Mouse (Mus musculus): ENCODE data around the gene Atxn7l1. TPM values are rescaled to one million over a fixed set of nuclear protein-coding genes. Genes with fewer than 3 reads are reported as not detected.

Atxn7l1 gene
- polyA plus RNA-seq, 1 experiment from 2014 or later: 17.0 TPM

DNA sequence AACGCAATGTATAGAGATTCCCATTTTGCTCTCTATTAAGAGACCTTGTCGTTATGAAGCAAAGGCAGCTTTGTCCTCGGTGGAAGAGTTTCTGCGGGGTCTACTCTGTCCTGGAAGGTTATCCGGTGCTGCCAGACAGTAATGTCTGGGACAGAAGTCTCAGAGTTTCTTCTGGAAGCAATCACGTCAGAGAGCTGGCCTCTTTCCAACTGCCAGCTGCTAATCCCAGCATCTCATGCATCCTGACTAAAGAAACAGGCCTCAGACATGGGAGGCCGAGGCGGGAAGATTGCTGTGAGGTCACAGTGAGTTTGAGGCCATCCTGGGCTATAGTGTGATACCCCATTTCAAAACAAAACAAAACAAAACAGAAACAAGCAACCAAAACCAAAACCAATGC, 3.0 kb upstream of the Atxn7l1 start:
- no peak for DNase-seq (ENCODE audit: low spot score, missing footprints)
- H3K27me3 ChIP-seq (ENCODE audit: control insufficient read depth, insufficient read depth, low read length): peaks cover 5% of the 10 kb centered on the region
- 82% methylated on average over 8 of the region's 8 CpGs for WGBS

DNA sequence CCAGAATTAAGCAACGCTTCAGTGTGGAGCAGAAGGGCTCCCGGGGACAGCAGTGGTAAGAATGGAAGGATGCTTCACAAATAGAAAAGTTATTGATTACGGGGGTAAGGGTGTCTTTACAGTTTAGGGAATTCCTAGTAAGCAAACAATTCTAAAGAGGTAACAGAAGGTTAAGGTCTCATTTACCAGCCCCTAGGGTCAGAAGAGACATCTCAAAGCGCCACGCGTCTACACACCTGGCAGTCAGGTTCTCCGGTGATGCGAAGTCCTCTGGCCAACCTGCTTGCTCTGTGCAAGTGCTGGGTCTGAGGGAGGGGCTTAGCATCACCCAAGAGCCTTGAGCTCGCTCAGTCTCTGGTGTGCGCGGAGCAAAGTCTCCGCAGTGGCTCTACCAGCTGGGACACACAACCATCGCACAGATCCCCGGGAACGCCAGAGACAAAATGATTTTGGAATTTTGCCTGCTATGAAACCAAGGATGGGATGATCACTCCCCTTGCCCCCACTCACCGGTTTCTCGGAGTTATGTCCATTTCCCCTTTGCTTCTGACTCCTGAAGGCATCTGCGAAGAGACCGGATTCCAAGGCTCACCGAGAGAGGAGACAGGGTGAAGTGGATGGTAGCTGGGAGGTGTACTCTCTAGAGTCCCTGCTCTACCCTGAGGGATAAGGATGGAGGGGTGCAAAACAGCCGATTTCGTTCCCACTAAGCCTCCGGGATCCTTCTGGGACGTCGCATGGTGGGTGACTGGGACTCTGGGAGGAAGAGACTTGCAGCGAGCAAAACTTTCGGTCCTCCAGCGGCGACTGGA, 665 bp upstream of the Atxn7l1 start:
- Histone ChIP-seq H3K27me3 (ENCODE audit: control insufficient read depth, insufficient read depth, low read length) (peaks cover 5% of the 10 kb centered on the region), H3K9ac (ENCODE audit: low read length) (peak overlapping the region; percentile 68), H3K27ac (ENCODE audit: low read depth, low read length) (no peak overlapping the region), H3K4me3 (ENCODE audit: low read depth, low read length) (peak overlapping the region; percentile 65), H3K9me3 (ENCODE audit: control insufficient read depth, low read length) (no peaks in the 10 kb centered on the region), H3K36me3 (ENCODE audit: control insufficient read depth, insufficient read depth, low read length) (no peaks in the 10 kb centered on the region), H3K4me2 (peak overlapping the region; percentile 94), H3K4me1 (ENCODE audit: control insufficient read depth, insufficient read depth, low read length) (peaks cover 4% of the 10 kb centered on the region; the same call in 1 of the 2 replicates)
- peak; percentile 79 for ATAC-seq (ENCODE audit: low FRiP score)
- WGBS: 6% methylated on average over 29 of the region's 29 CpGs
- DNase-seq (ENCODE audit: low spot score, missing footprints): no peak

More for the DNA sequence above, 3.0 kb upstream of the Atxn7l1 start:
- Histone ChIP-seq H3K9me3 (ENCODE audit: control insufficient read depth, low read length) (no peaks in the 10 kb centered on the region), H3K4me3 (ENCODE audit: low read depth, low read length) (no peak overlapping the region), H3K9ac (ENCODE audit: low read length) (no peak overlapping the region), H3K4me2 (no peak overlapping the region), H3K27ac (ENCODE audit: low read depth, low read length) (no peak overlapping the region), H3K36me3 (ENCODE audit: control insufficient read depth, insufficient read depth, low read length) (no peaks in the 10 kb centered on the region), H3K4me1 (ENCODE audit: control insufficient read depth, insufficient read depth, low read length) (peaks cover 4% of the 10 kb centered on the region; the same call in 1 of the 2 replicates)
- no peak for ATAC-seq (ENCODE audit: low FRiP score)

DNA sequence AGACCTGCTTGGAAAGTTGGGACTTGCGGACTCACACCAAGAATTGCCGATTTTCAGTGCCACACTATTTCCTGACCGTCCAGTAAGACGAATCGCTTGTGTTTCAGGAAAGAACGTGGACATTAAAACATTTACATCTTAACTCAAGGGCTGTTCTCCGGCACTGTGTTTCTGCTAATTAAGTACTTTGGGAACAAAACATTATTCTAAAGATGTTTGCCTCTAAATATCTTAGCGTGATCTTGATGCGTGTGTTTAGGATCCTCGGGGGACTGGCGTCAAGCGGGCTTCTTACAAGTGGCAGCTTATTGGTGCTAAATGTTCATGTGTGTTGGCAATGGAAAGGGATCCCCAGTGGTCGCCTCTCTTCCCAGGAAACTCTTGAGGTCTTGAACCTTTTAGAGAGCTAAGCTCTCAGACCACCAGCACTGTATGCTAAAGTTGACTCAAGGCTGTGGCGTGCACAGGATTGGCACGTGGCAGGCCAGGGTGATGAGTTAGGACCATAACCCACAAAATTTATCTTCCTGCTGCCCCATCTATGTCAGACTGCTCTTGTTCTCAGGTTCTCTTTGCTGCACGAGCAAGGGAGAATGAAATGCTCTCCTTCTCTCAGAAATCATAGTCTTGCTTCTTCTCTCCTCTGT, 2.2 kb downstream of the Atxn7l1 start:
- no peak for DNase-seq (ENCODE audit: low spot score, missing footprints)
- Histone ChIP-seq H3K36me3 (ENCODE audit: control insufficient read depth, insufficient read depth, low read length) (no peaks in the 10 kb centered on the region), H3K27ac (ENCODE audit: low read depth, low read length) (no peak overlapping the region), H3K4me1 (ENCODE audit: control insufficient read depth, insufficient read depth, low read length) (peaks cover 4% of the 10 kb centered on the region; the same call in 1 of the 2 replicates), H3K4me2 (no peak overlapping the region), H3K9me3 (ENCODE audit: control insufficient read depth, low read length) (no peaks in the 10 kb centered on the region), H3K9ac (ENCODE audit: low read length) (no peak overlapping the region), H3K4me3 (ENCODE audit: low read depth, low read length) (no peak overlapping the region), H3K27me3 (ENCODE audit: control insufficient read depth, insufficient read depth, low read length) (peaks cover 5% of the 10 kb centered on the region)
- no peak for ATAC-seq (ENCODE audit: low FRiP score)
- 95% methylated on average over 16 of the region's 16 CpGs for WGBS

DNA sequence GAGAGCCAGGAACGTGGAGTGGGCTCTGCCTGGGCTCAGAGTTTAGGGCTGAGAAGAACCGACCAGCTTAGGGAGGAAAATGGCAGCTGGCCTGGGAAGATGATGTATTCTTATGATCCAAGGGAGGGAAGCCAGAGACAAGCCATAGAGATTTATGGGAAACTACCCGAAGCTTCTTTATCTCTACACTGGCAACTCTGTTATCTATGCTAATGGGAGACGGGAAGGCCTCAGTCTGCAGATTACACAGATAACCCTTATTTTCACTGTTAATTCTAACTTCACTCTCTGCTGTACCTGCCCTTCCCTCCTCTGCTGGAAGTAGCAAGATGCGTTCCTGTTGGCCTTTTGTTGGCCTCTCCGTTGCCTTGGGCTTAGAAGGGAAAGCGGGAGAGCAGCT, 5.6 kb downstream of the Atxn7l1 start:
- no peak for ATAC-seq (ENCODE audit: low FRiP score)
- Histone ChIP-seq H3K4me1 (ENCODE audit: control insufficient read depth, insufficient read depth, low read length) (peaks cover 2% of the 10 kb centered on the region; the same call in 1 of the 2 replicates), H3K27ac (ENCODE audit: low read depth, low read length) (no peak overlapping the region), H3K27me3 (ENCODE audit: control insufficient read depth, insufficient read depth, low read length) (no peaks in the 10 kb centered on the region), H3K9ac (ENCODE audit: low read length) (no peak overlapping the region), H3K9me3 (ENCODE audit: control insufficient read depth, low read length) (no peaks in the 10 kb centered on the region), H3K36me3 (ENCODE audit: control insufficient read depth, insufficient read depth, low read length) (no peaks in the 10 kb centered on the region), H3K4me3 (ENCODE audit: low read depth, low read length) (no peak overlapping the region), H3K4me2 (no peak overlapping the region)
- 85% methylated on average over 7 of the region's 7 CpGs for WGBS
- no peak for DNase-seq (ENCODE audit: low spot score, missing footprints)

DNA sequence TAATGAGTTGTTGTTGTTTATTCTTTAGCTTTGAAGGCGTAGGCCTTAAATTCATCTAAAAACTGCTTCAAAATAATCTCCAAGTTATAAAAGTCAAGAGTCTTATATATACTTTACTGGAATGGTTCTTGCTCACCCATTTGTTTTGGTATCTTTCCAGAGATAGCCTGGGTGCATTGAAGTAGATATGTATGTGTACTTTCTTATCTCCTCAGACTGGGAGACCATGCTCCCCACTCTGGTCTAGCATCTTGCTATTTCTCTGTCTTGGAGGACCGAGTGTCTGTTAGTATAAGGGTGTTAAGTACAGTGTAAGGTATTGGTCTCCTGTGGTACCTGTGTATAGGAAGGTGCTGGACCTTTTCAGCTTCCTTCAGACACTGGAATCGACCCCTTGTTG, 6.4 kb downstream of the Atxn7l1 start:
- Histone ChIP-seq H3K27ac (ENCODE audit: low read depth, low read length) (no peak overlapping the region), H3K36me3 (ENCODE audit: control insufficient read depth, insufficient read depth, low read length) (no peaks in the 10 kb centered on the region), H3K27me3 (ENCODE audit: control insufficient read depth, insufficient read depth, low read length) (no peaks in the 10 kb centered on the region), H3K4me2 (no peak overlapping the region), H3K9ac (ENCODE audit: low read length) (no peak overlapping the region), H3K4me1 (ENCODE audit: control insufficient read depth, insufficient read depth, low read length) (no peaks in the 10 kb centered on the region), H3K4me3 (ENCODE audit: low read depth, low read length) (no peak overlapping the region), H3K9me3 (ENCODE audit: control insufficient read depth, low read length) (no peaks in the 10 kb centered on the region)
- ATAC-seq (ENCODE audit: low FRiP score) (no peak), DNase-seq (ENCODE audit: low spot score, missing footprints) (no peak)
- WGBS: 90% methylated on average over 3 of the region's 3 CpGs

DNA sequence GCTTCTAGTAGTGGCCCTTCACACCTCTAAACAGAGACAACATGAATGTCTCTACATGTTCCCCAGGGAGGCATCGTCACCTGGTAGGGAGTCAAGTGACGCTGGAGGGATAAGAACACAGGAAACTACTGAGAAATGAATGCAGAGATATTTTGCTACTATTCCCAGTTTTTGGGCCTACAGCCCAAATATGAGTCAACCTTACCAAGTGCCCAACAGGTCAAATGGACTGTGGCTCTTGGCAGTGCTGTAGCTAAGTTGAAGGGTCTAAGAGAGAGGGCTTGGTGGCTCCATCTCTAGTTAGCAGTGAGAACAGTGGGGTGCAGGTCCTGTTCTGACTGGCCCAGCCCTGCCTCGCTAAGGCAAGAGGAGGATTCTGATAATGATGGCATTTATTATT, 7.2 kb downstream of the Atxn7l1 start:
- H3K36me3 ChIP-seq (ENCODE audit: control insufficient read depth, insufficient read depth, low read length): no peaks in the 10 kb centered on the region
- H3K9me3 ChIP-seq (ENCODE audit: control insufficient read depth, low read length): no peaks in the 10 kb centered on the region
- no peak for ATAC-seq (ENCODE audit: low FRiP score)
- H3K4me2 ChIP-seq: no peak overlapping the region
- H3K27ac ChIP-seq (ENCODE audit: low read depth, low read length): no peak overlapping the region
- no peaks in the 10 kb centered on the region for H3K4me1 ChIP-seq (ENCODE audit: control insufficient read depth, insufficient read depth, low read length)
- no peak for DNase-seq (ENCODE audit: low spot score, missing footprints)
- no peaks in the 10 kb centered on the region for H3K27me3 ChIP-seq (ENCODE audit: control insufficient read depth, insufficient read depth, low read length)
- H3K4me3 ChIP-seq (ENCODE audit: low read depth, low read length): no peak overlapping the region
- WGBS: 96% methylated on average over 3 of the region's 3 CpGs
- H3K9ac ChIP-seq (ENCODE audit: low read length): no peak overlapping the region

DNA sequence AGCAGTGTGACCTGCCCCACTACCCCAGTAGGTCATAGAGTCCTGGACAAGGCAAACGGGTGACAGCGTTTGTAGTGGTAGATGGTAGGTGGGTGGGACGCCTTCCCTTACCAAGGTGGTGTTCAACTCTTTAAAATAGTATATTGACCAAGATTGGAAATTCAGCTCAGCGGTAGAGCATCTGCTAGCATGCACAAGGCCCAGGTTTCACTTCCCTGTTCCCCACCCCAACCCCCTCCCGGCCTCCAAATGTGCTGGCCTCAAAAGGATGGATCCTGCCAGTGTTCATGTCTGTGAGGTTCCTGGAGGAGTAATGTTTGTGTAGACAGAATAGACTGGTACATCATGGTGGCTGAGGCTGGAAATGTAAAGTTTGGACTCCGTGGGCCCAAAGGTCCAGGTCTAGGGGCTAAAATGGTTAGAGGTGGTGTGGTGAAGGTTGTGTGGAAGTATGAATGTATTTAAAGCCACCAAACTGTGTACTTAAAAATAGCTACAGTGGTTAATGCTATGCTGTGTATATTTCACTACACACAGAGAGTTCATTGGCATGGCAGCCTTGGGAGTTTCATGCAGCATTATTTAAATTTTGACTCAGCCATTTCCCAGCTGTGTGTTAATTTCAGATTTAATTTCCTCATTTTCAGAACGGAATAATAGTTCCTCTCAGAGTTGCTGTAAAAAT, 9.0 kb downstream of the Atxn7l1 start:
- no peaks in the 10 kb centered on the region for H3K4me1 ChIP-seq (ENCODE audit: control insufficient read depth, insufficient read depth, low read length)
- H3K27me3 ChIP-seq (ENCODE audit: control insufficient read depth, insufficient read depth, low read length): no peaks in the 10 kb centered on the region
- ATAC-seq (ENCODE audit: low FRiP score) (no peak), DNase-seq (ENCODE audit: low spot score, missing footprints) (no peak)
- H3K4me2 ChIP-seq: no peak overlapping the region
- H3K27ac ChIP-seq (ENCODE audit: low read depth, low read length): no peak overlapping the region
- no peaks in the 10 kb centered on the region for H3K9me3 ChIP-seq (ENCODE audit: control insufficient read depth, low read length)
- H3K9ac ChIP-seq (ENCODE audit: low read length): no peak overlapping the region
- H3K36me3 ChIP-seq (ENCODE audit: control insufficient read depth, insufficient read depth, low read length): no peaks in the 10 kb centered on the region
- no peak overlapping the region for H3K4me3 ChIP-seq (ENCODE audit: low read depth, low read length)
- WGBS: 93% methylated on average over 7 of the region's 7 CpGs

DNA sequence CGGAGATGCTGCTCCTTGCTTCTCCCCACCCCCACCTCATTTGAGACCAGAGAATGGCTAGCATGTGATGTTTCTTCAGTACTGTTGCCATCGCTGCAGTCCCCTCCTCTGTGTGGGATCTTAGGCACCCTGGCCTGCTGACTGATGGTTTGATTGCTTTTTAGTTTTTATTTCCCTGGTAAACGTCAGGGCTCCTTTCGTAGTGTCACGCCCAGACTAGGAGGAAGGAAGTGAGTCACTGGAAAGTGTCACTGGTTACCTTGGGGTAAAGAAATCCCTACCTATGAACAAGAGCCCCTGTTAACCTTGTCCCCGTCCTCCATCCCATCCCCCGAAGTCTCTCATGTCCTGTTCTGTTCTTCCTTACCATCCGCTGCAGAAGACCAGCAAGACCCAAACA, 10.8 kb downstream of the Atxn7l1 start:
- no peaks in the 10 kb centered on the region for H3K9me3 ChIP-seq (ENCODE audit: control insufficient read depth, low read length)
- 88% methylated on average over 8 of the region's 8 CpGs for WGBS

DNA sequence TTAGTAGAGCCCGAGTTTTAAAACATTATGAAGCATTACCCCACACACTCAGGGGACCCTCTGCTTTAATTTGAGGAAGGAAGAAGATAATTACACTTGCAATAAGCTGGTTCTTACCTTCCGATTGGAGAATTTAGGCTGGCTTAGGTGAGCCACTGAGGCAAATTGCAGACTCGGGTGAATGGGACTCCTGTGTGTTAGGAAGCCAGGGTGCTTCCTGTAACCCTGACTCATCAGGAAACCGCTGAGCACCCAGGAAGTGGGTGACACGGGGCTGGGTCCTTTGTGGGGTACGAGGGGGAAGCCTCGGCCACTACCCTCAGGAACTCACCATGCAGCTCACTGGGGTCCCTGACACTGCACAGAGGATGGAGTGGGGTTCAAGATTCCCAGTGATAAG, 12.9 kb downstream of the Atxn7l1 start:
- DNase-seq (ENCODE audit: low spot score, missing footprints): no peak
- Histone ChIP-seq H3K9ac (ENCODE audit: low read length) (no peak overlapping the region), H3K36me3 (ENCODE audit: control insufficient read depth, insufficient read depth, low read length) (no peaks in the 10 kb centered on the region), H3K9me3 (ENCODE audit: control insufficient read depth, low read length) (no peaks in the 10 kb centered on the region), H3K4me3 (ENCODE audit: low read depth, low read length) (no peak overlapping the region), H3K4me1 (ENCODE audit: control insufficient read depth, insufficient read depth, low read length) (no peaks in the 10 kb centered on the region), H3K27ac (ENCODE audit: low read depth, low read length) (no peak overlapping the region), H3K4me2 (no peak overlapping the region), H3K27me3 (ENCODE audit: control insufficient read depth, insufficient read depth, low read length) (no peaks in the 10 kb centered on the region)
- WGBS: 89% methylated on average over 7 of the region's 7 CpGs
- no peak for ATAC-seq (ENCODE audit: low FRiP score)

More for the DNA sequence above, 10.8 kb downstream of the Atxn7l1 start:
- Histone ChIP-seq H3K9ac (ENCODE audit: low read length) (no peak overlapping the region), H3K4me1 (ENCODE audit: control insufficient read depth, insufficient read depth, low read length) (no peaks in the 10 kb centered on the region), H3K4me3 (ENCODE audit: low read depth, low read length) (no peak overlapping the region), H3K27ac (ENCODE audit: low read depth, low read length) (no peak overlapping the region), H3K27me3 (ENCODE audit: control insufficient read depth, insufficient read depth, low read length) (no peaks in the 10 kb centered on the region), H3K4me2 (no peak overlapping the region), H3K36me3 (ENCODE audit: control insufficient read depth, insufficient read depth, low read length) (no peaks in the 10 kb centered on the region)
- ATAC-seq (ENCODE audit: low FRiP score) (no peak), DNase-seq (ENCODE audit: low spot score, missing footprints) (no peak)
